Mouse (Mus musculus) hindbrain, embryonic 12.5 days (tissue): ENCODE data around the gene Ccdc158. TPM values are rescaled to one million over a fixed set of nuclear protein-coding genes. Genes with fewer than 3 reads are reported as not detected.
A peak's percentile ranks its signal among the peaks of the same experiment; 100 is the strongest.

Experiments
- ATAC-seq: fragments of 200-750 bp; cut with Nextera tagmentation; 2 replicates; pipeline ENCODE4 v1.8.0; 2017; ENCODE audit warnings: moderate TSS enrichment; ENCODE audit not compliant: low FRiP score
- H3K27ac ChIP-seq: fragments of 300-500 bp; sonication (generic); 2 replicates; pipeline ENCODE4 v1.5.1; 2016; ENCODE audit warnings: mild to moderate bottlenecking
- H3K27me3 ChIP-seq: fragments of 300-500 bp; sonication (generic); 2 replicates; pipeline ENCODE4 v1.6.1; 2016; ENCODE audit warnings: mild to moderate bottlenecking
- H3K36me3 ChIP-seq: fragments of 300-500 bp; sonication (generic); 2 replicates; pipeline ENCODE4 v1.6.1; 2016; ENCODE audit warnings: mild to moderate bottlenecking
- H3K4me1 ChIP-seq: fragments of 300-500 bp; sonication (generic); 2 replicates; pipeline ENCODE4 v1.6.1; 2016
- H3K4me2 ChIP-seq: fragments of 300-500 bp; sonication (generic); replicated peaks from 2 replicates; pipeline ENCODE4 v1.6.1; 2016; ENCODE audit warnings: mild to moderate bottlenecking
- H3K4me3 ChIP-seq: fragments of 300-500 bp; sonication (generic); 2 replicates; pipeline ENCODE4 v1.5.1; 2016; ENCODE audit warnings: mild to moderate bottlenecking
- H3K9ac ChIP-seq: fragments of 300-500 bp; sonication (generic); 2 replicates; pipeline ENCODE4 v1.6.1; 2016; ENCODE audit warnings: mild to moderate bottlenecking, moderate library complexity
- H3K9me3 ChIP-seq: fragments of 300-500 bp; sonication (generic); replicated peaks from 2 replicates; pipeline ENCODE4 v1.6.1; 2016; ENCODE audit warnings: mild to moderate bottlenecking
- WGBS: fragments of 180-500 bp; shearing (Covaris S2); methylation state at CpG from one replicate; pipeline ENCODE4 v1.1.7; 2016; 5-methylcytosine and 5-hydroxymethylcytosine counted together
- polyA plus RNA-seq: library from polyadenylated mRNA; unstranded; fragments of >200 nt; fragmentation: Nextera tagmentation; extraction: Ambion mirVana; gene quantifications from 2 replicates; pipeline ENCODE4 v1.2.1, GENCODE M21; 2016

The Ccdc158 gene
- 0.52 and 0.55 TPM in 2 replicates for polyA plus RNA-seq

GRCm38 (mm10) chr5:92674859-92675573 lies at the start of gene Ccdc158:
Ccdc158 (minus strand) TSS chr5:92675271.
- Histone ChIP-seq H3K9me3 (no peaks in the 10 kb centered on the region), H3K9ac (peak within 1 kb of the TSS; percentile 13; the same call in 1 of the 2 replicates), H3K27me3 (no peaks in the 10 kb centered on the region), H3K4me1 (peaks cover 11% of the 10 kb centered on the region), H3K4me2 (peak within 1 kb of the TSS; percentile 56), H3K36me3 (no peaks in the 10 kb centered on the region), H3K27ac (no peak within 1 kb of the TSS), H3K4me3 (peak within 1 kb of the TSS; percentile 41)
- 16% methylated on average over 48 of the region's 55 CpGs for WGBS
- ATAC-seq: peak; percentile 94

GRCm38 (mm10) chr5:92721610-92722009 lies 46.5 kb upstream of the Ccdc158 start:
- no peak overlapping the region for H3K4me3 ChIP-seq
- no peak overlapping the region for H3K9ac ChIP-seq
- 89% methylated on average over 8 of the region's 8 CpGs for WGBS
- no peaks in the 10 kb centered on the region for H3K9me3 ChIP-seq
- H3K4me2 ChIP-seq: no peak overlapping the region
- no peaks in the 10 kb centered on the region for H3K4me1 ChIP-seq
- H3K36me3 ChIP-seq: no peaks in the 10 kb centered on the region
- H3K27ac ChIP-seq: no peak overlapping the region
- no peak for ATAC-seq
- H3K27me3 ChIP-seq: no peaks in the 10 kb centered on the region

GRCm38 (mm10) chr5:92718856-92719255 lies 43.8 kb upstream of the Ccdc158 start:
- 71% methylated on average over 2 of the region's 3 CpGs for WGBS
- Histone ChIP-seq H3K4me2 (no peak overlapping the region), H3K36me3 (no peaks in the 10 kb centered on the region), H3K4me1 (no peaks in the 10 kb centered on the region), H3K9ac (no peak overlapping the region), H3K4me3 (no peak overlapping the region), H3K27ac (no peak overlapping the region), H3K9me3 (no peaks in the 10 kb centered on the region), H3K27me3 (no peaks in the 10 kb centered on the region)
- ATAC-seq: no peak

GRCm38 (mm10) chr5:92717666-92718360 lies 42.7 kb upstream of the Ccdc158 start:
- Histone ChIP-seq H3K4me3 (no peak overlapping the region), H3K4me2 (no peak overlapping the region), H3K4me1 (no peaks in the 10 kb centered on the region), H3K27me3 (no peaks in the 10 kb centered on the region), H3K36me3 (no peaks in the 10 kb centered on the region), H3K9ac (no peak overlapping the region), H3K9me3 (no peaks in the 10 kb centered on the region), H3K27ac (no peak overlapping the region)
- 72% methylated on average over 3 of the region's 3 CpGs for WGBS
- no peak for ATAC-seq

GRCm38 (mm10) chr5:92715890-92716289 lies 40.8 kb upstream of the Ccdc158 start:
- Histone ChIP-seq H3K27me3 (no peaks in the 10 kb centered on the region), H3K27ac (no peak overlapping the region), H3K36me3 (no peaks in the 10 kb centered on the region), H3K4me3 (no peak overlapping the region), H3K9ac (no peak overlapping the region), H3K9me3 (no peaks in the 10 kb centered on the region), H3K4me2 (no peak overlapping the region), H3K4me1 (no peaks in the 10 kb centered on the region)
- ATAC-seq: no peak
- WGBS: 81% methylated on average over 2 of the region's 2 CpGs

- Histone ChIP-seq H3K4me3 (no peak overlapping the region), H3K27ac (no peak overlapping the region), H3K9ac (no peak overlapping the region), H3K9me3 (no peaks in the 10 kb centered on the region), H3K36me3 (no peaks in the 10 kb centered on the region), H3K27me3 (no peaks in the 10 kb centered on the region), H3K4me2 (no peak overlapping the region), H3K4me1 (no peaks in the 10 kb centered on the region)
- ATAC-seq: no peak
- 40% methylated on average over 11 of the region's 11 CpGs for WGBS
Measured at GRCm38 (mm10) chr5:92715319-92715718, 40.2 kb upstream of the Ccdc158 start.

- WGBS: 91% methylated on average over 2 of the region's 2 CpGs
- H3K9me3 ChIP-seq: no peaks in the 10 kb centered on the region
- H3K4me1 ChIP-seq: no peaks in the 10 kb centered on the region
- no peaks in the 10 kb centered on the region for H3K36me3 ChIP-seq
- H3K27me3 ChIP-seq: no peaks in the 10 kb centered on the region
- H3K27ac ChIP-seq: no peak overlapping the region
- no peak overlapping the region for H3K4me2 ChIP-seq
- H3K9ac ChIP-seq: no peak overlapping the region
- no peak for ATAC-seq
- no peak overlapping the region for H3K4me3 ChIP-seq
Measured at GRCm38 (mm10) chr5:92714886-92715285, 39.8 kb upstream of the Ccdc158 start.

- Histone ChIP-seq H3K27ac (no peak overlapping the region), H3K36me3 (no peaks in the 10 kb centered on the region), H3K27me3 (no peaks in the 10 kb centered on the region), H3K4me3 (no peak overlapping the region), H3K4me2 (no peak overlapping the region), H3K4me1 (peaks cover 6% of the 10 kb centered on the region; the same call in 1 of the 2 replicates), H3K9ac (no peak overlapping the region), H3K9me3 (no peaks in the 10 kb centered on the region)
- 75% methylated on average over 5 of the region's 5 CpGs for WGBS
- ATAC-seq: no peak
Measured at GRCm38 (mm10) chr5:92712621-92713395, 37.7 kb upstream of the Ccdc158 start.

GRCm38 (mm10) chr5:92711666-92712290 lies 36.7 kb upstream of the Ccdc158 start:
- no peak overlapping the region for H3K9ac ChIP-seq
- H3K4me3 ChIP-seq: no peak overlapping the region
- H3K4me1 ChIP-seq: peaks cover 8% of the 10 kb centered on the region
- ATAC-seq: no peak
- H3K36me3 ChIP-seq: no peaks in the 10 kb centered on the region
- H3K9me3 ChIP-seq: no peaks in the 10 kb centered on the region
- no peaks in the 10 kb centered on the region for H3K27me3 ChIP-seq
- H3K4me2 ChIP-seq: no peak overlapping the region
- no peak overlapping the region for H3K27ac ChIP-seq
- 56% methylated on average over 5 of the region's 5 CpGs for WGBS

GRCm38 (mm10) chr5:92710779-92711178 lies 35.7 kb upstream of the Ccdc158 start:
- Histone ChIP-seq H3K9me3 (no peaks in the 10 kb centered on the region), H3K27ac (no peak overlapping the region), H3K9ac (no peak overlapping the region), H3K4me2 (no peak overlapping the region), H3K4me1 (peaks cover 9% of the 10 kb centered on the region), H3K4me3 (no peak overlapping the region), H3K36me3 (no peaks in the 10 kb centered on the region), H3K27me3 (no peaks in the 10 kb centered on the region)
- 74% methylated on average over 8 of the region's 8 CpGs for WGBS
- no peak for ATAC-seq

GRCm38 (mm10) chr5:92707921-92708491 lies 32.9 kb upstream of the Ccdc158 start:
- Histone ChIP-seq H3K27ac (0 out of 2 replicates have a peak overlapping the region, but pooled peaks have one; percentile 23), H3K9ac (peak overlapping the region; percentile 3; the same call in 1 of the 2 replicates), H3K9me3 (no peaks in the 10 kb centered on the region), H3K4me3 (no peak overlapping the region), H3K27me3 (no peaks in the 10 kb centered on the region), H3K36me3 (no peaks in the 10 kb centered on the region), H3K4me1 (peaks cover 9% of the 10 kb centered on the region), H3K4me2 (no peak overlapping the region)
- ATAC-seq: no peak
- 16% methylated on average over 7 of the region's 7 CpGs for WGBS
